Mouse (Mus musculus) ovary, postnatal 14 days (tissue): Measurements from ENCODE around the gene Slc9a7.

Experiments
- DNase-seq: peaks from one replicate; pipeline ENCODE4 v3.0.0; 2022; ENCODE audit warnings: low spot score

Gene Slc9a7

DNA sequence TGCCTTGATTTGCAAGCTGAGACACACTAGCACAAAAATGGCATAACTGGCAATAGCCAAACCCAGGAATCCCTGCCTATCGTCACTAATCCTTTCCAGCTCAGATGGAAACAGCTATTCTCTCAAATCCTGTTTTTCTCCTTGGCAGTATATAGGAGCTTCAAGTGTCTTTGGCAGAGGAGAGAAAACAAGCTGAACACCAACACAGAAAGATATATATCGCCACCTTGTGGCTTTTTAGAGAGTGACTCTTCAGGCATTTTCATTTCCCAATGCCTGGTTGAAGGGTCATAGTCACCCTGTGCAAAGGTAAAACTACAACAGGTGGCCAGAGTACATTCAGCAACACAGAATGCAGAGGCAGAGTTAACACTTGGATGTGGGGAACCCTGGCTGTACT, 134.1 kb downstream of the Slc9a7 start:
- no peak for DNase-seq

DNA sequence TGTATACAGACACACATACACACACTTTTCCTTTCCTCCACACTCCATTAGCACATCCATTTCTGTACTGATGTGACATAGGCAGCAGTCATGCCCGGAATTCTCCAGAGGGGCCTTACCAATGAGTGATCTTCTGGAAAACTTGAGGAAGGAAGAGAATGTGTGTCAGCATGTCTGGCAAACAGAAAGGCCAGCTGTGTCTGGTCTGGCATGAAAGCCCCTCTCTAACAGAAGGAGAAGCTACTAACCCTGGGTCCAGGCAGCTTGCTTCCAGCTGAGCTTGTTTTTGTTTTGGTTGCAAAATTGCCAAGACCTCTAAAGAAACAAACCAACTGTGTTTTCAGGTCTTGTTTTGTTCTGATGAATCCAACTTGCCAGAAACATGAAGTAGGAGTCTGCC, 162.1 kb downstream of the Slc9a7 start:
- no peak for DNase-seq

DNA sequence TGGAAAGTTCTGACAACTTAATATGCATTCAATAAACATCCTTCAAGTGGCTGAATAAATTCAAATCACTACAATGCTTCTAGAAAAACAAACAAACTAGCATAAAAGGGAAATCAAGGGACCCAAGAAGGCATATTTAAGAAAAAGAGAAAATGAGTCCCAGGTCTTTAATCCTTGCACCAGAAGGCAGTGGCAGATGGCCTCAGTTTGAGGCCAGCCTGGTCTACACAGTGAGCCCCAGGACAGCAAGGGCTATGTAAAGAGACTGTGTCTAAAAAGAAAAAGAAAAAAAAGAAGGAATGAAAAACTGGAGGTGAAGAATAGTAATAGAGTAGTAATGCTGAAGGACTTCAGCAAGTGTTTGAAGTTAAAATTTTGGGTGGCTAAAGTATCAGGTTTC, 162.7 kb downstream of the Slc9a7 start:
- no peak for DNase-seq

DNA sequence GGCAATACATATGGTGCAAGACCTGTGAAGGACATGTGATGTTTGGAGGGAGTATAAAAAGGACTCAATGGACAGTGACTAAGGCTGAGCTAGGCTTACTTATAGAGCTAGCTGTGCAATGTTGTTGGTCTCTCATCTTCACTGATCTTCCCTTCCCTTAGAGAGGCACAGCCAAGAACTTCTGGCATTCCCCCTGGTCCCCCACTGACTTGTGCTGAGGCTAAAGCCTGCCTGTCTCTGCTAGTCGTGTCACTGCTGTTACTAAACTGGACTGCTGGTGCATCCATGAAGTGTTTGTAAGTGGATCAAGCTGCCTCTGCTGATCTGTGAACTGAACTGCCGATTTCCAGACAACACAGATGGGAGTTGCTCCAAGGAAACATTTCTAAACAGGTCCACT, 166.1 kb downstream of the Slc9a7 start:
- no peak for DNase-seq

DNA sequence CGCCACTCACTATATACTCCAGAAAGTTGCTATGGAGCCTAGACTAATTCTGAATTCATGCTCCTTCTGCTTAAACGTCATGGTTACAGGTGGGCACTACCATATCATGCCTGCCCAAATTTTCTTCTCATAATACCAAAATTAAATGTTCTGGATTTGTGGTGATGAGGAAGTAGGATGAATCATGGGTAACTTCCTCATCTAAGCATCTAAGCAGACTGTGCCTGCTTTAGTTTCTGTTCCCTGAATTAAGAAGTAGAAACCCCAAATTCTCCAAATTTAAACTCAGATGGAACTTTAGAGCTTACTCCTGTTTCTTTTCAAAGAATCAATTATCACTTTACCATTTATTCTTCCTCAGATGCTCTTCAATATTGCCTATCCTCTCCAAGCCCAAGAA, 173.9 kb downstream of the Slc9a7 start:
- no peak for DNase-seq

DNA sequence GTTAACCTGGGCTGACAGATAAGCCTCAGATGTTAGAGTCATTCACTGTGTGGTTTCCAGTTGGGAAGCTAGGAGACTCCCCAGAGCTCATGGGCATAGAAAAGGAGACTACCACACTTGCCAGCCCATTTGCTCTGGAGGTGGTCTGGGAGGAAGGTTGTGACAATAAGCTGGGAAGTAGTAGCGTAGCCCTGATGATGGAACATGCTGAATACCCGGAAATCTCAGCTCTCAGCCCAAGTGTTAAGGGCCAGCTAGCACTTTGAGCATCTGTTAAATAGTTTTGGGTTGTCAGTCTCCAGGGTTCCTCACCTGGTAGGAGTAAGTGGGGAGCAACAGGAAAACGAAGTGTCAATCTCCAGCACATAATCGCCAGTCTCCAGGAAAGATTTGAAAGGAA, 221.4 kb downstream of the Slc9a7 start:
- DNase-seq = no peak

DNA sequence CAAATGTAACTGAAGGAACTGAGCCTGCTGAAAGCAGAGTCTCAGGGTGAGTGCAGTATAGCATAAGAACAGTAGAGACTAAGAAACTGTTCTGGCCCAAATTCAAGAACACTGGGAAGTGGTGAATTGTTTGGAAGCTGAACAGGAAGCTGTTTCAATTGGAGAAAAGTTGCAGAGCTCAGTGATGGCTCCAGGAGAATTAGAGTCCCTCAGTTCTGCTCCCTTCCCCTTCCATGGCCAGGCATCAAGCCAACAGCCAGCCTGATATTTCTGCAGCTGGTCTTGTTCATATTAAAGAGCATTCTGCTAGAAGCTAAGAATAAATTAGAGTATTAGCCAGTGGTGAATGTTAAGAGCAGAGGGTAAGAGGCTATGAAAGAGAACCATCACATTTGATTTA, 225.0 kb downstream of the Slc9a7 start:
- no peak for DNase-seq

DNA sequence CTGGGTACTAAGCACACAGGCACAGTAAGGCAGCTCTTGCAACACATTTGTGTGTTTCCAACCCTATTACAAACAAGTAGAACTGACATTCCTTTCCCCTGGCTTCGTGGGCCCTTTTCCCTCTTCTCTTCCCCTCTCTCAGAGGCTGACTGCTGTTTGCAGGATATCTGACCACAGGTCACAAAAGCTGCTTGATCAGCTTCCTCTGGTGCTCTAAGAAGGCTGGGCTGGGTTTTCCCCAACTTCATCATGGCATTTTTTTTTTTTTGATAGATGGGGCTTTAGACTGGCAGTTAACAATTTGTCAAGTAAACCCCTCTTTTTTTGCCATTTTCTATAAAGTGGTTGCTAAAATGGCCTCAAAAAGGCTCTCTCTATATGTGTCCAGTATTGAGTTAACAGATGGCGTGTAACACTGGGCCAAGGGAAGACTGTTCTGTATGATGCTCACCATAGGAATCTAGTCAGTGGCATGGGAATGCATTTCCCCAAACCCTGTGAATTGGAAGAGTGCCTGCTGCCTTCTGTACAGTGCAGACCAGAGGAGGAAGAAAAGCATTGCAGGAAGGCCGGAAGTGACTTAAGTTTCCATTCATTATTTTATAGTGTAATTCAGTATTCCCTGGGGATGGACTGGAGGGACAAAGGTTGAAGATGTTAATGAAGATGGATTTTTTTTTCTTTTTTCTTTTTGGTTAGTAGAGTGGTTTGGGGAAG, 229.7 kb downstream of the Slc9a7 start:
- DNase-seq = no peak

DNA sequence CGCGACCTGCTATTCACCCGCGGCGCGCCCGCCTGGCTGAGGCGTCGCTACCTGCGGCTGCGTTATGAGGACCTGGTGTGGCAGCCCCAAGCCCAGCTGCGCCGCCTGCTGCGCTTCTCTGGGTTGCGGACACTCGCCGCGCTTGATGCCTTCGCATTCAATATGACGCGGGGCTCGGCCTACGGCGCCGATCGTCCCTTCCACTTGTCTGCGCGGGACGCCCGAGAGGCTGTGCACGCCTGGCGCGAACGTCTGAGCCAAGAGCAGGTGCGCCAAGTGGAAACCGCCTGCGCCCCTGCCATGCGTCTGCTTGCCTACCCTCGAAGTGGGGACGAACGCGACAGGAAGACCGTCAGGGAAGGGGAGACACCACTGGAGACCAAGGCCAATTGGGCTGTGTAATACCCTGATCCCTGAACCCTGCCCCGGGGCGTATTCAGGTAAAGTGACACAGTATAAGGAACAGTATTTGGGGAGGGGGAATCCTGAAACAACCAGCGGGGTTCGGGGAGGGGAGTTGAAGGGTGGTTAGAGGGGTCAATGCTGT, 230.8 kb downstream of the Slc9a7 start:
- no peak for DNase-seq

DNA sequence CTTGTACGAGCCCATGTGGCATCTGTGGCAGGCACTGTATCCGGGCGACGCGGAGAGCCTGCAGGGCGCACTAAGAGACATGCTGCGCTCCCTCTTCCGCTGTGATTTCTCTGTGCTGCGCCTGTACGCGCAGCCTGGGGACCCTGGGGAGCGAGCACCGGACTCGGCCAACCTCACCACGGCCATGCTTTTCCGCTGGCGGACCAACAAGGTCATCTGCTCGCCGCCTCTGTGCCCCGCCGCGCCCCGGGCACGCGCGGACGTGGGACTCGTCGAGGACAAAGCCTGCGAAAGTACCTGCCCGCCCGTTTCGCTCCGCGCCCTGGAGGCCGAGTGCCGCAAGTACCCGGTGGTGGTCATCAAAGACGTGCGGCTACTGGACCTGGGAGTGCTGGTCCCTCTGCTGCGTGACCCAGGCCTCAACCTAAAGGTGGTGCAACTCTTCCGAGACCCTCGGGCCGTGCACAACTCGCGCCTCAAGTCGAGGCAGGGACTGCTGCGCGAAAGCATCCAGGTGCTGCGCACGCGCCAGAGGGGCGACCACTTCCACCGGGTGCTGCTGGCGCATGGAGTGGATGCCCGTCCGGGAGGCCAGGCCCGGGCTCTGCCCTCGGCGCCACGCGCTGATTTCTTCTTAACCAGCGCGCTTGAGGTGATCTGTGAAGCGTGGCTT, 231.4 kb downstream of the Slc9a7 start:
- no peak for DNase-seq

DNA sequence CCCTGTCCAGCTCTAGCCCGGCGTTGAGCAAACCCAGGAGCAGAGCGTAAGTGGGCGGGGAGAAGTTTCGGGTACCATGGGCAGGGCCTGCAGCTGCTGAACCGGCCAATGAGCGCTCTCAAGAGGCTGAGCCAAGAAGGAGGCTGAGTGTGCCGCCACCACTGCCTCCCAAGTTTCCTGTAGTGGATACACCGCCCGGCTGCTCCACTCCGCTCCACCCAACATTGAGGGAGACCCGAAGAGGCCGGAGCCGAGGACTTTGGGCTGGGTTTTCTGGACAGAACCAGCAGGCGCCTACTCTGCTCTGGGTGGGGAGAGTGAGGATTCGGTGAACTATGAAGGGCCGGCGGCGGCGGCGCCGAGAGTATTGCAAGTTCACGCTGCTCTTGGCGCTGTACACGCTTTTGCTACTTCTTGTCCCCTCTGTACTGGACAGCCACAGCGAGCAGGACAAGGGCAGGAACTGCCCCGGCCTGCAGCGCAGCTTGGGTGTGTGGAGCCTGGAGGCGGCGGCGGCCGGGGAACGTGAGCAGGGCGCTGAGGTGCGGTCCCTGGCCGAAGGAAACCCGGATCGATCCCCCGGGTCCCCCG, 232.1 kb downstream of the Slc9a7 start, which contains the start of gene Chst7:
Gene Chst7 (plus strand): TSS at position 180 of the 591 bp plus-strand sequence.
- peak; percentile 31 for DNase-seq
